Comparison of ENCODE assay signal across 9 mouse cellular contexts in the genomic region with DNA sequence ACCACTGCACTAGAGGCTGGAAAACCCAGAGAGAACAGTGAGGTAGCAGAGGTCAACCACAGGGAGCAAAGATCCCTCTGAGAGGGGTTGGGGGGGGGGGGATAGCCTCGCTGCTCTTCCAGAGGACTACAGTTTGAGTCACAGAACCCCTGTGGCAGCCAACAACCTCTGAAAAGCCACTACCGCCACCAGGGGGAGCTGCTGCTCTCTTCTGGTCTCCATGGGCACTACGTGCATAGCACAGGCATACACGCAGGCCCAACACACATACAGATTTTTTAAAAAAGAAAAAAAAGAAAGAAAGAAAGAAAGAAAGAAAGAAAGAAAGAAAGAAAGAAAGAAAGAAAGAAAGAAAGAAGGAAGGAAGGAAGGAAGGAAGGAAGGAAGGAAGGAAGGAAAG. TPM values are rescaled to one million over a fixed set of nuclear protein-coding genes. Genes with fewer than 3 reads are reported as not detected.
A peak's percentile ranks its signal among the peaks of the same experiment; 100 is the strongest.
DNase-seq lines count a peak whose midpoint lies in the region; ATAC-seq and TF ChIP-seq lines count a peak whose summit lies in the region.
"Had no signal": no experiment of that assay in that cellular context is flagged by ENCODE, and none has a peak within 500 bp of the region (broad histone marks: within the 10 kb centered on the region; RNA-seq: fewer than 3 reads in every experiment).

No protein-coding gene starts in this region.

- no peaks in the 10 kb centered on the region for H3K4me1 ChIP-seq in heart, adult 2 months (ENCODE audit: control insufficient read depth, insufficient read depth, low read length)
- H3K4me1 ChIP-seq in heart, embryonic 12.5 days (replicated peaks) = no peaks in the 10 kb centered on the region
- H3K4me1 ChIP-seq in midbrain, embryonic 14.5 days (ENCODE audit: control insufficient read depth, insufficient read depth, low read length) = no peaks in the 10 kb centered on the region

- H3K4me2 ChIP-seq in heart, embryonic 12.5 days = no peak overlapping the region
- H3K4me2 ChIP-seq in midbrain, embryonic 14.5 days (ENCODE audit: low read length) = no peak overlapping the region
- H3K4me2 ChIP-seq: limb, embryonic 13.5 days had no signal

- ATAC-seq in heart, embryonic 12.5 days (ENCODE audit: insufficient number of reproducible peaks, low FRiP score) = no peak
- no peak for ATAC-seq in midbrain, embryonic 14.5 days (ENCODE audit: low FRiP score, low TSS enrichment)

- H3K9ac ChIP-seq in heart, adult 2 months (ENCODE audit: low read depth, low read length) = no peak overlapping the region
- H3K9ac ChIP-seq in heart, embryonic 12.5 days = no peak overlapping the region
- H3K9ac ChIP-seq in midbrain, embryonic 14.5 days (replicated peaks; ENCODE audit: low read length) = no peak overlapping the region
- H3K9ac ChIP-seq: limb, embryonic 13.5 days had no signal

- no peak overlapping the region for H3K27ac ChIP-seq in heart, adult 2 months
- no peak overlapping the region for H3K27ac ChIP-seq in heart, embryonic 12.5 days (ENCODE audit: poor library complexity, severe bottlenecking)
- no peak overlapping the region for H3K27ac ChIP-seq in midbrain, embryonic 14.5 days (replicated peaks; ENCODE audit: low read depth, low read length)
- H3K27ac ChIP-seq: limb, embryonic 13.5 days had no signal

- no peak for TF ChIP-seq EP300 in heart, adult 2 months (IDR thresholded peaks at IDR 0.05; ENCODE audit: insufficient read depth, low read depth, low read length)

- peaks cover 7% of the 10 kb centered on the region for H3K9me3 ChIP-seq in heart, embryonic 12.5 days (replicated peaks)
- no peaks in the 10 kb centered on the region for H3K9me3 ChIP-seq in midbrain, embryonic 14.5 days (ENCODE audit: control insufficient read depth, low read length)
- H3K9me3 ChIP-seq: limb, embryonic 13.5 days had no signal

- WGBS in heart, adult 2 months = 24% methylated on average over 4 of the region's 4 CpGs
- WGBS in heart, embryonic 12.5 days = 34% methylated on average over 4 of the region's 4 CpGs
- 8% methylated on average over 4 of the region's 4 CpGs for WGBS in midbrain, embryonic 14.5 days

- no peak for TF ChIP-seq POLR2A in heart, adult 2 months (IDR thresholded peaks at IDR 0.05; ENCODE audit: insufficient read depth, low read depth, low read length)

- no peaks in the 10 kb centered on the region for H3K36me3 ChIP-seq in heart, adult 2 months (ENCODE audit: control insufficient read depth, insufficient read depth, low read length)
- no peaks in the 10 kb centered on the region for H3K36me3 ChIP-seq in heart, embryonic 12.5 days
- no peaks in the 10 kb centered on the region for H3K36me3 ChIP-seq in midbrain, embryonic 14.5 days (ENCODE audit: control insufficient read depth, insufficient read depth, low read length)
- H3K36me3 ChIP-seq: limb, embryonic 13.5 days had no signal

- no peaks in the 10 kb centered on the region for H3K27me3 ChIP-seq in heart, adult 2 months (ENCODE audit: control insufficient read depth, insufficient read depth, low read length)
- no peaks in the 10 kb centered on the region for H3K27me3 ChIP-seq in heart, embryonic 12.5 days (replicated peaks)
- no peaks in the 10 kb centered on the region for H3K27me3 ChIP-seq in midbrain, embryonic 14.5 days (ENCODE audit: control insufficient read depth, insufficient read depth, low read length)
- H3K27me3 ChIP-seq: limb, embryonic 13.5 days had no signal

- no peak overlapping the region for H3K4me3 ChIP-seq in heart, adult 2 months
- no peak overlapping the region for H3K4me3 ChIP-seq in heart, embryonic 12.5 days
- H3K4me3 ChIP-seq in midbrain, embryonic 14.5 days (replicated peaks; ENCODE audit: low read depth, low read length) = no peak overlapping the region
- H3K4me3 ChIP-seq: limb, embryonic 13.5 days had no signal

- peak; percentile 74 for TF ChIP-seq CTCF in heart, adult 2 months (IDR thresholded peaks at IDR 0.05)

- no peaks in the 10 kb centered on the region for H3K79me2 ChIP-seq in heart, adult 2 months (replicated peaks; ENCODE audit: control insufficient read depth, insufficient read depth, low read length)

- intact Hi-C loops in heart, adult 2 months (cut with DNase I) = loop anchor here (2.0 to 5.0 kb wide), 3 partner anchors 274 to 441 kb away; no protein-coding TSS in a partner anchor

- peak; percentile 76 to 87 for DNase-seq in heart, adult 2 months
- DNase-seq in adrenal gland, adult 8-10 months = peak; percentile 58
- peak; percentile 72 for DNase-seq in embryo, embryonic 11 days
- peak; percentile 39 to 78 for DNase-seq in heart, adult 9 months (ENCODE audit: low spot score in 2 of 2)
- peak; percentile 47 to 60 for DNase-seq in left cerebral cortex, adult 8-10 months (ENCODE audit: low spot score in 2 of 2)
- peak; percentile 67 for DNase-seq in midbrain, embryonic 14.5 days
- DNase-seq in spleen, postnatal 4 days (ENCODE audit: low spot score in 2 of 2) = peak; percentile 75 to 93

RNA-seq across cellular contexts. Expression of a gene that starts 12.4 kb away (rescaled TPM):
- 10 to 100 TPM; 29.9 to 31.4 TPM for total RNA-seq in heart, adult 2 months (2021)
- 33.9 and 44.7 TPM in 2 replicates for polyA plus RNA-seq in heart, adult 2 months (2012; rRNA removed)
- polyA plus RNA-seq in heart, embryonic 12.5 days (2016; fragmentation: Nextera tagmentation; extraction: Ambion mirVana) = 4.7 and 5.1 TPM in 2 replicates
- 10 to 100 TPM; 56.7 to 95.9 (median 78.5) TPM for total RNA-seq in adrenal gland, adult 8-10 months (2022)
- 10 to 100 TPM; 35.8 to 45.1 (median 41.0) TPM for total RNA-seq in left cerebral cortex, adult 8-10 months (2022)
- 7.8 and 8.0 TPM in 2 replicates for polyA plus RNA-seq in midbrain, embryonic 14.5 days (2014; fragmentation: Nextera tagmentation; extraction: Ambion mirVana)

RNA-seq across cellular contexts. Expression of a gene that starts 36.3 kb away (rescaled TPM):
- 100 to 1,000 TPM; 138 to 164 TPM for total RNA-seq in heart, adult 2 months (2021)
- polyA plus RNA-seq in heart, adult 2 months (2012; rRNA removed) = 53.6 and 80.9 TPM in 2 replicates
- polyA plus RNA-seq in heart, embryonic 12.5 days (2016; fragmentation: Nextera tagmentation; extraction: Ambion mirVana) = 196 and 202 TPM in 2 replicates
- total RNA-seq in adrenal gland, adult 8-10 months (2022) = 100 to 1,000 TPM; 191 to 202 (median 194) TPM
- 100 to 1,000 TPM; 131 to 157 (median 144) TPM for total RNA-seq in left cerebral cortex, adult 8-10 months (2022)
- 451 and 485 TPM in 2 replicates for polyA plus RNA-seq in midbrain, embryonic 14.5 days (2014; fragmentation: Nextera tagmentation; extraction: Ambion mirVana)

RNA-seq across cellular contexts. Expression of a gene that starts 50.3 kb away (rescaled TPM):
- 10 to 100 TPM; 10.9 to 11.0 TPM for total RNA-seq in heart, adult 2 months (2021)
- polyA plus RNA-seq in heart, adult 2 months (2012; rRNA removed) = 8.3 and 13.0 TPM in 2 replicates
- polyA plus RNA-seq in heart, embryonic 12.5 days (2016; fragmentation: Nextera tagmentation; extraction: Ambion mirVana) = 5.3 and 5.6 TPM in 2 replicates
- total RNA-seq in adrenal gland, adult 8-10 months (2022) = 10 to 100 TPM; 13.1 to 15.1 (median 14.0) TPM
- total RNA-seq in left cerebral cortex, adult 8-10 months (2022) = 10 to 100 TPM; 11.2 to 16.2 (median 14.6) TPM
- polyA plus RNA-seq in midbrain, embryonic 14.5 days (2014; fragmentation: Nextera tagmentation; extraction: Ambion mirVana) = 3.7 and 4.0 TPM in 2 replicates
